Mouse (Mus musculus): ENCODE results near the gene Ccdc137. TPM values are rescaled to one million over a fixed set of nuclear protein-coding genes. Genes with fewer than 3 reads are reported as not detected.

Gene Ccdc137
- polyA plus RNA-seq (2012; rRNA removed; ENCODE audit: low replicate concordance), result 12.1 and 23.9 TPM in 2 replicates

GRCm38 (mm10) chr11:120457772-120458751 is at the start of gene Ccdc137, which contains the start of gene Oxld1:
TSS of gene Ccdc137 (plus strand) at chr11:120458115.
TSS of gene Oxld1 (minus strand) at chr11:120458068.

GRCm38 (mm10) chr11:120437152-120437856 is 20.6 kb upstream of the Ccdc137 start, which contains the start of gene Nploc4:
TSS of gene Nploc4 (minus strand) at chr11:120437708.

GRCm38 (mm10) chr11:120442344-120442743 is 15.6 kb upstream of the Ccdc137 start, which contains the start of gene Tspan10:
TSS of gene Tspan10 (plus strand) at chr11:120442644.

GRCm38 (mm10) chr11:120453306-120453705 is 4.6 kb upstream of the Ccdc137 start, which contains the start of gene Pde6g:
TSS of gene Pde6g (minus strand) at chr11:120453500.

GRCm38 (mm10) chr11:120467051-120467735 is 9.3 kb downstream of the Ccdc137 start, which contains the start of gene Arl16:
TSS of gene Arl16 (minus strand) at chr11:120467607.

GRCm38 (mm10) chr11:120484265-120484981 is 26.5 kb downstream of the Ccdc137 start, which contains the start of gene Mrpl12:
TSS of gene Mrpl12 (plus strand) at chr11:120484613.

GRCm38 (mm10) chr11:120491317-120492023 is 33.6 kb downstream of the Ccdc137 start, which contains the start of gene Slc25a10:
TSS of gene Slc25a10 (plus strand) at chr11:120491840.

Other genes with a start within 250 kb of the Ccdc137 start
- gene Bahcc1, start 225.2 kb upstream of the Ccdc137 start, polyA plus RNA-seq (2012; rRNA removed; ENCODE audit: low replicate concordance), result 8.7 and 13.2 TPM in 2 replicates
- 880 and 1,219 TPM in 2 replicates for gene Actg1, start 109.6 kb upstream of the Ccdc137 start, polyA plus RNA-seq (2012; rRNA removed; ENCODE audit: low replicate concordance)
- 0.07 and 0.10 TPM in 2 replicates for gene Fscn2, start 96.6 kb upstream of the Ccdc137 start, polyA plus RNA-seq (2012; rRNA removed; ENCODE audit: low replicate concordance)
- 47.6 and 79.8 TPM in 2 replicates for gene Faap100, start 79.4 kb upstream of the Ccdc137 start, polyA plus RNA-seq (2012; rRNA removed; ENCODE audit: low replicate concordance)
- 67.9 and 103 TPM in 2 replicates for gene Nploc4, start 20.4 kb upstream of the Ccdc137 start, polyA plus RNA-seq (2012; rRNA removed; ENCODE audit: low replicate concordance)
- 3.3 and 5.9 TPM in 2 replicates for gene Tspan10, start 15.5 kb upstream of the Ccdc137 start, polyA plus RNA-seq (2012; rRNA removed; ENCODE audit: low replicate concordance)
- gene Pde6g, start 4.6 kb upstream of the Ccdc137 start, polyA plus RNA-seq (2012; rRNA removed; ENCODE audit: low replicate concordance), result 0.43 and 2.0 TPM in 2 replicates
- gene Oxld1, start within 50 bp of the Ccdc137 start, polyA plus RNA-seq (2012; rRNA removed; ENCODE audit: low replicate concordance), result 37.1 and 39.9 TPM in 2 replicates
- 23.2 and 25.3 TPM in 2 replicates for gene Arl16, start 9.5 kb downstream of the Ccdc137 start, polyA plus RNA-seq (2012; rRNA removed; ENCODE audit: low replicate concordance)
- gene Mrpl12, start 26.5 kb downstream of the Ccdc137 start, polyA plus RNA-seq (2012; rRNA removed; ENCODE audit: low replicate concordance), result 84.8 and 162 TPM in 2 replicates
- gene Slc25a10, start 33.7 kb downstream of the Ccdc137 start, polyA plus RNA-seq (2012; rRNA removed; ENCODE audit: low replicate concordance), result 769 and 1,138 TPM in 2 replicates
- 0.96 and 2.7 TPM in 2 replicates for gene Gcgr, start 72.6 kb downstream of the Ccdc137 start, polyA plus RNA-seq (2012; rRNA removed; ENCODE audit: low replicate concordance)
- 142 and 150 TPM in 2 replicates for gene Mcrip1, start 91.6 kb downstream of the Ccdc137 start, polyA plus RNA-seq (2012; rRNA removed; ENCODE audit: low replicate concordance)
- 143 TPM in 1 of 2 replicates, not detected in the other for gene Ppp1r27, start 93.0 kb downstream of the Ccdc137 start, polyA plus RNA-seq (2012; rRNA removed; ENCODE audit: low replicate concordance)
- gene P4hb, start 115.1 kb downstream of the Ccdc137 start, polyA plus RNA-seq (2012; rRNA removed; ENCODE audit: low replicate concordance), result 141 and 220 TPM in 2 replicates
- gene Arhgdia, start 123.5 kb downstream of the Ccdc137 start, polyA plus RNA-seq (2012; rRNA removed; ENCODE audit: low replicate concordance), result 741 and 971 TPM in 2 replicates
- gene Alyref, start 140.2 kb downstream of the Ccdc137 start, polyA plus RNA-seq (2012; rRNA removed; ENCODE audit: low replicate concordance), result 11.0 and 20.7 TPM in 2 replicates
- gene Anapc11, start 140.3 kb downstream of the Ccdc137 start, polyA plus RNA-seq (2012; rRNA removed; ENCODE audit: low replicate concordance), result 122 and 159 TPM in 2 replicates
- gene Npb, start 150.4 kb downstream of the Ccdc137 start, polyA plus RNA-seq (2012; rRNA removed; ENCODE audit: low replicate concordance), result 1.7 and 5.2 TPM in 2 replicates
- 242 and 269 TPM in 2 replicates for gene Pcyt2, start 159.8 kb downstream of the Ccdc137 start, polyA plus RNA-seq (2012; rRNA removed; ENCODE audit: low replicate concordance)
- 77.0 and 95.0 TPM in 2 replicates for gene Sirt7, start 167.1 kb downstream of the Ccdc137 start, polyA plus RNA-seq (2012; rRNA removed; ENCODE audit: low replicate concordance)
- 45.1 and 52.6 TPM in 2 replicates for gene Mafg, start 175.5 kb downstream of the Ccdc137 start, polyA plus RNA-seq (2012; rRNA removed; ENCODE audit: low replicate concordance)
- 11.2 and 12.4 TPM in 2 replicates for gene Pycr1, start 185.7 kb downstream of the Ccdc137 start, polyA plus RNA-seq (2012; rRNA removed; ENCODE audit: low replicate concordance)
- gene Myadml2, start 190.0 kb downstream of the Ccdc137 start, polyA plus RNA-seq (2012; rRNA removed; ENCODE audit: low replicate concordance), result 0.44 and 29.6 TPM in 2 replicates
- gene Notum, start 203.1 kb downstream of the Ccdc137 start, polyA plus RNA-seq (2012; rRNA removed; ENCODE audit: low replicate concordance), result 0.22 and 0.60 TPM in 2 replicates
- 94.3 and 126 TPM in 2 replicates for gene Aspscr1, start 214.9 kb downstream of the Ccdc137 start, polyA plus RNA-seq (2012; rRNA removed; ENCODE audit: low replicate concordance)

Data from mammary gland, adult 2 months (tissue).